Mouse (Mus musculus) liver, adult (tissue): ENCODE measurements around the gene Gm10490.

ENCODE experiments used
- GATA4 ChIP-seq: IDR thresholded peaks from 2 replicates; pipeline ENCODE4 v1.6.1; 2014; ENCODE audit warnings: mild to moderate bottlenecking, low read length; ENCODE audit not compliant: insufficient replicate concordance

The Gm10490 gene

DNA sequence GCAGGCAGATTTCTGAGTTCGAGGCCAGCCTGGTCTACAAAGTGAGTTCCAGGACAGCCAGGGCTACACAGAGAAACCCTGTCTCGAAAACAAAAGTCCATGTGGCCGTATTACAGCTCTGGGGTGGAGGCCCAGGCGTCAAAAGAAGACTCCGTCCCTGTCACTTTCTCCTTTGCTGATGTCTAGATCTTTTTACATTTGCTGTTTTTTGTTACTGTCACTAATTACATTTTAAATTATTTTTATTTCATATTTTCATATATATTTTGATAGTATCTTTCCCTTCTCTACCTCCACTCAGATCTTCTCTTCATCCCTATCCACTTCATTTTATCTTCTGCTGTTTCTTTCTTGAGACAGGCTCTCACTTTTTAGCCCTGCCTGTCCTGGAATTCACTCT lies 1.6 kb upstream of the Gm10490 start, which contains the start of gene Gm10491:
Gene Gm10491, minus strand, starts transcription at position 101 of the 400 bp plus-strand sequence.
- TF ChIP-seq GATA4 = no peak

DNA sequence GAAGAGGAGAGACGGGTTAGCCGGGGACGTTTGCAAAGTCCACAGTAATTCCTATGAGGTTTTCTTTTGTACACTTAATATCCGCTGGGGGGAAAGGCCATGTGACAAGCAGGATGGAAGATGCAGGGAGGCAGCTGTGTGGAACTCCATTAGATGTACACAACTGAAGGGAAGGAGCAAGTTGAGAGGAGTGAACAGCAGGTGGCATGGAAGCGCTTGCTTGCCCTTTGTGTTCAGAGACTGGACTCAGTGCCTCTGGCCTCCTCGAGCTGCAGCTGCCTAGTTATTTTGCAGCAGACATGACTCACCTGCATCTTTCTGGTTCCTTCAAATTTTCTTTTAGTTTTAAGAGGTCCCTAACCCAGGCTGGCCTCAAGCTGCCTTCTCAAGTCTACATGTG lies 1.1 kb downstream of the Gm10490 start:
- no peak for TF ChIP-seq GATA4

DNA sequence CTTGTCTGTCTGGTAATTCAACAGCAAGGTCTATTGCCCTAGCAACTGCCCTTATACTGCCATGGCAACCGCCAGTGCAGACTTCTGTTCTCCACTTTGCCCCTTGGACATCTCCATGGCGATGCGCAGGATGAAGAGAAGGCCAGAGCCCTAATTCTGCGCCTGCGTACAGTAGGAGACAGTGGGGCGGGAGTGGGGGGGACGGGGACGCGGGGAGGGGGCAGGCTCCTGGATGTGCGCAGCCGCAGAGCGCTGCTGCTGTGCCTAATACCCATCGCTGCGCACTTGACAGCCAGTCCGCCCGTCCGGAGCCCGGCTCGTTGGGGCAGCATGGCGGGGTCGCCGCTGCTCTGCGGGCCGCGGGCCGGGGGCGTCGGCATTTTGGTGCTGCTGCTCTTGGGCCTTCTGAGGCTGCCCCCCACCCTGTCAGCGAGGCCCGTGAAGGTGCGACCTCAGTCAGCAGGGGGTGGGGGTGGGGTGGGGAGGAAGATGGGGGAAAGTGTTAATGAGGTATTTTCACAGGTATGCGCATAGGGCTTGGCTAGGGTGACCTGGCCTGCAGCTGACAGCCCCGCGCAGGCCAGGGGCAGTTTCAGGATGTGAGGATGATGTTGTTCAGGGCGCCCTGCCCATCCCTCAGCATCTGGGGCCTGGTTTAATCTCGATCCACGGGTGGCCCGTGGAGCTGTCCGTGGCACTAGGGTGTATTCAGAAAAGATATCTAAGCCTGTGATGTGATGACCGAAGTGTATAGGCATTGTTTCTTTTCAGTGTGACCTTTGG lies 10.4 kb downstream of the Gm10490 start, which contains the start of gene Pcsk1n:
Gene Pcsk1n, plus strand, starts transcription at position 222 of the 783 bp plus-strand sequence.
- TF ChIP-seq GATA4 = no peak

DNA sequence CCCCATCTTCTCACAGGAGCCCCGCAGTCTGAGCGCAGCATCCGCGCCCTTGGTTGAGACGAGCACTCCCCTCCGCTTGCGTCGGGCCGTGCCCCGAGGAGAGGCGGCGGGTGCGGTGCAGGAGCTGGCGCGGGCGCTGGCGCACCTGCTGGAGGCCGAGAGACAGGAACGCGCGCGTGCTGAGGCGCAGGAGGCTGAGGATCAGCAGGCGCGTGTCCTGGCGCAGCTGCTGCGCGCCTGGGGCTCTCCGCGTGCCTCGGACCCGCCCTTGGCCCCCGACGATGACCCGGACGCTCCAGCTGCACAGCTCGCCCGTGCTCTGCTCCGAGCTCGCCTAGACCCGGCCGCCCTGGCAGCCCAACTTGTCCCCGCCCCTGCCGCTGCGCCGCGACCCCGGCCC lies 12.7 kb downstream of the Gm10490 start:
- no peak for TF ChIP-seq GATA4

DNA sequence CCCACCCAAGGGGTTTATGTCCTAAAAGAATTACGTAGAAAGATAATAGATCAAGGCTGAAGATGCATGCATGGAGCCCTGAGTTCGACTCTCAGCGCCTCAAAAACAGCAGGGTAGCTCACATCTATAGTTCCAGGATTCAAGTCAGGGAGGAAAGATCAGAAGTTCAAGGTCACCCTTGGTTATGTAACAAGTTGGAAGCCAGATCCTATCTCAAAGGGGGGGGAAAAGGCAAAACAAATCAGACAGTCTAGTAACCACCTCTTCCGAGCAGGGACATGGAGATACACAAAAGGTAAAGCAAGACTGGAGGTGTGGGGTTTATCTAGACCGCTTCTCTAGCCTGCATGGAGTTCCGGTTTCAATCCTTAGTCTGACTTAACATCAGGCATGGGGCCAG lies 16.9 kb downstream of the Gm10490 start:
- no peak for TF ChIP-seq GATA4

DNA sequence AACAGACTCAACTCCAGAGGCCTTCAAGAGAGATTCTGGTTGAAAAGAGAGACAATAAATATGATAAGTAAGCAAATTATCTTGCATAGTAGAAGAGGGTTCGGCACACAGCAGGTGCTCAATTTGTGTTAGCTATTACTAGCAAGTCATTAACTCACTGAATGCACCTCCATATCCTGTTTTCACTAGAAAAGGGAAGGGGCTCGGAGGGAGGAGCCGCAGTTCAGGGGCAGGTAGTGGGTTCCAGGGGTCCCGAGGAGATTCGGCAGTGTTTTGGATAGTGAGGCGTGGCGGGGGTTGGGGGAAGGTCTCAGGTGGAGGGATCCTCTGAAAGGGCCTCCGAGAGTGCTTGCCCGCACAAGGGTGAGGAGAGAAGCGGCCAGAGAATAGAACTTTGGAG lies 17.8 kb downstream of the Gm10490 start:
- no peak for TF ChIP-seq GATA4

DNA sequence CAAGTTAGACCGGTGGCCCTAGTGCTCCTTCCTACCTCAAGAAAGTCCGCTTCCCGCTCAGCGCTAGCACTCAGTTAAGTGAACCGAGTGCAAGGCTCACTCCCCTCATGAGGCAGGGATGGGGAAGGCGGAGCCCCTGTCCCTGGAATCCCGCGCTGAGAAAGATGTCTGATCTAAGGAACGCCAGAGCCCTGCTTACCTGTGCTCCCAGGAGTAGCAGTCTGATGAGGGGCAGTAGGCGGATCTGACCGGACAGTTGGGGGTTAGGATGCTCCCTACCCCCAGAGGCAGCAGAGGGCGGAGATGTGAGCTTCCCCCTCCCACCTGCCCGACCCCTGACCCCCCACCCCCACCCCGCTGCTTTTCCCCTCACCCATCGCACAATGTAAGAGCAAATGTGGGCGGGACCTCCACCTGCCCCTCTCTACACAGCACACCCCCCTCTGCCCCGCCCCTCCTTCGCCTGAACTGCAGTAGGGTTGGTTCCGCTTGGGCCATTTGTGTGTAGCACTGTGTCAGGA lies 19.0 kb downstream of the Gm10490 start, which contains the start of gene Eras:
Gene Eras, minus strand, starts transcription at position 338 of the 521 bp plus-strand sequence.
- TF ChIP-seq GATA4 = no peak

DNA sequence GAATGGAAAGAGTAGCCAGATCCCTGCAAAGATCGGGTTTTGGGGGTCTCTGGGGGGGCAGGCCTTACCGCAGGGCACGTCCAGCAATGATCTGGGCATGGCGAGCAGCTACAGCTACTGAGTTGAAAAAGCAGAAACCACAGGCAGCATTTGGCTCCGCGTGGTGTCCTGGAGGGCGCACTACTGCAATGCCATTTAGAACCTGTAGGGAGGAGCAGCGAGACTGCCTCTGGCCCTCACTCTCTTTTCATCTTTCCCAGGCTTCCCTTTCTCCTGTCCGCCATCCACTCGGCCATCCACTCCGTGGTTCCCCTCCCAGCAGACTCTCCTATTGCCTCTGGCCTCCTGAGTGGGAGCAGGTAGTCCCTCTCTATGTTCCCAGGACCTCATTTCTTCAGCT lies 27.5 kb downstream of the Gm10490 start:
- TF ChIP-seq GATA4 = no peak

DNA sequence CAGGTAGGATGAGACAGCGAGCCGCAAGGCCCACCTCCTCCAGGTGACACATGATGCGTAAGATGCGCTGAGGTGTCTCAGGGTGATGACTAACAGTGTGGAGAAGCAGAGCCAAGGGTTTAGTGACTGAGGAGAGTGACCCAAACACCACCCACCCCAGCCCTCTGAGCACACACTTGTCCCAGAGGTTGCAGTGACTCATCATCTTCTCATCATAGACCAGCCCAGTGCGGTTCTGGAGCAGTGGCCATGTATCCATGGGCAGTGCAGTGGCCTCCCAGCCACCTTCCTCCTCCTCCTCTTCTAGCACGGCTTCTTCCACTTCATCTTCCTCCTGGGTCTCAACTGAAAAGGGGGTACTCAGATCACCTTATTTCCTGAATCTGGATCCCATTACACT lies 28.3 kb downstream of the Gm10490 start:
- no peak for TF ChIP-seq GATA4

DNA sequence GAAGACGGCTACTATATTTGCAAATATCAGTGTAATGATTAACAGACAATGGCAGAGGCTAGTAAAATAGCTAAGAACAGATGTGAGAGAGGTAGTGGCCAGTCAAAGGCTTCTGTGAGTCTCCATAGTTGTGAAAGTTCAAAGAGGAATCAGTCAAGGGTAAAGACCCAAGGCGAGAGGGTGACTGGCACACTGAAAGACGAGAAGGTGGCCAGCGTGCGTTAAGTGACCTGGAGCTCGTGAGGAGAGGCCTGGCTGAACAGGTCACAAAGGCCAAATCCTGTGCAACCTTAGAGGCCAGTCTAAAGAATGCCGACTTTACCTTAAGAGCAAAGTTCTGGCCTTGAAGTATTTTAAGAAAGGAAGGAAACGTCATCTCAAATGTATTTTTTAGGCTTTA lies 36.3 kb downstream of the Gm10490 start:
- TF ChIP-seq GATA4 = no peak

DNA sequence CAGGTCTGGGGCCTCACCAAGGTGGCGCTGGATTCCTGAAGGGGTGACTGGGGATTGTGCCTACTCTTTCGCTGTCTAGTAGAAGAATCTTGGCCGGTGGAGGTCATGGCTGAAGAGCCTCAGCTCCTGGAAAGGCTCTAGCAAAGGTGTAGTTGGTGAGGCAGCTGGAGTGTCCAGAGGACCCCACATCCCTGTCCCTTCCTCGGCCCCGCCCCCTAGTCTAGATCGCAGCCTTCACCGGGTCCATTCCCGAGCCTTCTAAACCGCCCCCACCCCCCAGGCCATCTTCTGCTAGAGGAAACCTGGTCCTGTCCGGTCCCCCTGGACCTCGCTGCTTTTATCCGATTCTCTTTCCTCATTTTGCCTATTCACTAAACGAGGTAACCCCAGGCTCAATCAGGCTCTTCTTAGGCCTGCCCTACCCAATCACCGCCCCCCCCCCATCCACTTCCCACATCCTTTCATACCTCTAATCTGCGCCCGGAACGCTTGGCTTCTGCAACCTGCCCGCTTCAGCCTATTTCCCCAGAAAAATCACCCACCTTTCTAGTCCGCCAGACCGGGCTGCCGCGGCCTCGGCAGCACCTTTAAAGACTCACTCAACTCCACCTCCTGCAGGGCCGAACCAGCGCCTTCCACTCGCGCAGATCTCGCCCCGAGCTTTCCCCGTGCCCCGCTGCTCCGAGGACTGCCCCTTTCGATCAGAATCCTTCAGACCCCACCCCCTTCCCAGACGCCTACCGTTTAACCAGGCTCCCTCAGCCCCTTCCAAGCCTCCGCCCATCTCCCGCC lies 38.0 kb downstream of the Gm10490 start, which contains the start of gene Hdac6:
Gene Hdac6, minus strand, starts transcription at position 782 of the 792 bp plus-strand sequence.
- TF ChIP-seq GATA4 = no peak

DNA sequence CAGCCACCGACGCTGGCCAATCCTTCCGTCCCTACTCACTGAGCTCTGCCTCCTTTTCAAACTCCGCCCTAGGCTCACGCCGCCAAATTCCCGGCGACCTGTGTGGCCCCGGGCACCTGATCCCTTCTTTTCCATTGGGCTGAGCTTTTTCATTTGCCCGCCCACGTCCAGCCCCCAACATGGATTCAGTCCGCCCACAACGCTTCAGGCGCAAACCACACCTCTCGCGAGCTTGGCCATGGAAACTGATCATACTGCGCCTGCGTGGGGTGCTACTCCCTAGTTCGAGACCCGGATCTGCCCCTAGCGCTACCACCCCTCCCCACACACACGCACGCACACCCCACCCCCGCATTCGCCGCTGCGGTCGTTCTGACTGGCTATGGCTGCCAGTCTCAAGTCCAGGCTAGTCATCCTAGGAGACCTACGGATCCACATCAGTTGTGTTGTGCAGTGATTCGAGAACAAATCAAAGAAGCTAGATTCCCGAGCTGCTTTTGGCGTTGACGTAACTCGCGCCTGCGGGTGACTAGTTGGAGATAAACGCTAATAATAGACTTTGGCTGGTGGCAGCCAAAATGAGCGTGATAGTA lies 38.7 kb downstream of the Gm10490 start:
- no peak for TF ChIP-seq GATA4

DNA sequence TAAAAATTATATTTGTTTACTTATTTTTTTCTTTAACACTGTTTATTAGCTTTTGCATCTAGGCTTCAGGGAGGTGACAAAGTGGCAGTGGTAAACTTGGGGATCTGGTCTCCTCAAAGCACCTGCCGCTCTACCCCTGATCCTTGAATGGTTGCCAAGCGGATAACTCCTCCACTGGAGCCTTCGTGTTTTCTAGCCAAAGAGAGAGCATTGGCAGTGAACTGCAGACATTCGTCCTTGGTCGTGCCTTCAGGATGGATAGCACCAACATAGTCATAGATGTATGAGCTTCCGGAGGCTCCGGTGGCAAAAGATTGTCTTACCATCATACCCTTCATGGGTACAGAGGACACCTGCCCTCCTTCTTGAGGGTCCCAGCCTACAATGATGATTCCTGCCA lies 40.7 kb downstream of the Gm10490 start:
- no peak for TF ChIP-seq GATA4

DNA sequence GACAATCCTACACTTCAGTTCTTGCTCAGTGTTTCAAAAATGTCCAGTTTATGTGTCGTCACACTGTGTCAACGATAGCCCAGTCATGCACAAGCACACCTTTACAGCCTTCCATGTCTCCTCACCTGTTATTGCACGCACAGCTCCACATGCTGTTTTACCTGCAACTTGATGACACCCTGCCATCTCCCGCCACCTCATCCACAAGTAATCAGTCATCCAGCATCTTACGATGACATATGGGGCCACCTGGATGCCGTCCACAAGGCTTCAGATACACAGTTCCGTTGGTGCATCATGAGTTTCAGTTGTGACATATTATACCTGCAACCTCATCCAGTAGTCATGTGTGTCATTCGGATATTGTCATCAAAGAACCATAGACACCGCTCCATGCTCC lies 49.5 kb downstream of the Gm10490 start:
- no peak for TF ChIP-seq GATA4
